Mouse (Mus musculus) thymus, postnatal 4 days (tissue): ENCODE data around the gene Gm21885.

Source experiments
- DNase-seq: peaks from one replicate; pipeline ENCODE4 v3.0.0; 2021

Gene Gm21885

DNA sequence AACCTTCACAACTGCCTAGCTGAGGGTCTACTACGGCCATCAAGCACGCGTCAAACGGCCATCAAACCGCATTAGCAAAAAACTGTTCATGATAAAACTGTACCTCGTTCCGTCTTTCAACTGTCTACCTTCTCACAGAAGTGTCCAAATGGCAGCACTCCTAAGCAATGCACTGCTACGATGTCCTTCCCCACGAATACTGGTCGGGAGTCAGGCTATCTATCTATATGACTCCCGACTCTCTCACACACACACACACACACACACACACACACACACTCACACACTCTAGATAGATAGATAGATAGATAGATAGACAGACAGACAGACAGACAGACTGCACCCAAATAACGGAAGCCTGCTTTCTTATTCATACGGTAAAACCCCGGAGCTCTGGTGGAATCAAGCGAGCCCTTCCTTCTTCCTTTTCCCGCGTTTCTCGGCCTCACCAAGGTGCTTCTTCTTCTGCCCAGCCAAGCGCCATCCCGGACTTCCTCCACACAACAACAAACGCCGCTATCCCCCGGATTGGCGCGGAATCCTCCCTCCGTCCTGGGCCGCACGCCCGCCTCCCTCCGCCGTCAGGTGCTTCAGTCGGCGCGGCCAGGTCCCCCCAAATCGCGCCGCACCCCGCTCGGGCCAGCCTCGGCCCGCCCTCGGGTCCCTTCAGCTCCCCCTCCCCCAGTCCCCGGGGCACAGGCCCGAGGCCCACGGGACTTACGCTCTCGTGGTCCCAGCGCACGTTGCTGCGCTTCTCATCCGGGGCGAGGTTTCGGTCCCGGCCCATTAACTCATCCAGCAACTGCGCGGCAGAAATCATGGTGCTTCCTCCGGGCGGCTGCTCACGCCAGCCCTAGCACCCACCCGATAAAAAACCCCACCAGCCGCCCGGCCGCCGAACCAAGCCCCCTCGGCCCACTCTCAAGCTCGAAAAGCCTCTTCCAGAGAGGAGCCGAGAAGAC is 39.6 kb downstream of the Gm21885 start:
- DNase-seq, result peak; percentile 72

DNA sequence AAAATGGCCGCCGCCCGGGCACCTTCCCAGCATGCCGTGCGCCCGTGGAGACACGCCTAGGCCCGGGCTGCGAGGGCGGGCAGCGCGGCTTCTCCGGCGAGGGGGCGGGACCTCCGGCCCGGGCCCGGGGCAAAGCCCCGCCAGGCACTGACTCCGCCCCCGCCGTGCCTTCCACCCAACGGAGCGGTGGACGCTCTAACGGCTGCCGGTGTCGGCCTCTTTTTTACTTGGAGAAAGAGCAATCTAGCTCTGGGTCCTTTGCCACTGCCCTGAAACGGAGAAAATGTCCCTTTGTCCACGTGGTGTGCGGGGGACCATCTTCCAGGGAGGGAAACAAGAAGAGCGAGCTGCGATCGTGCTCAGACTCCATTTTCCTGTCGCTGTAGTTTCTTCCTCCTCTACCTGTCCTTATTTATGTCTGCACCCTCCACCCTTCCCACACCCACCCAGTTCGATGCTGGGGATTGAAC is 40.3 kb downstream of the Gm21885 start, which contains the start of gene Luc7l3:
Gene Luc7l3 (minus strand): TSS at position 58 of the 470 bp plus-strand sequence.
- DNase-seq, result peak; percentile 97

DNA sequence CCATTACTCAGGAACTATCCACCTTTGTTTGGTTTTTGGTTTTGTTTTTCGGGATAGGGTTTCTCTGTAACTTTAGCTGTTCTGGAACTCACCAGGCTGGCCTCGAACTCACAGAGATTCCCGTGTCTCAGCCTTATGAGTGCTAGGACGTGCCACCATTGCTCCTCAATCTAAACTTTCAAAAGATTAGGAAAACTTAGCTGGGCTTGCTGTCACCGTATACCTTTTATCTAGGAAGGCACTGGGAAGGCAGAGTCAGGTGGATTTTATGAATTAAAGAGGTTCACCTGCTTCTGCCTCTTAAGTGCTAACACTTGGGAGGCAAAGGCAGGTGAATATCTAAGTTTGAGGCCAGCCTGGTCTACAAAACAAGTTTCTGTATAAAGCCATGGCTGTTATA is 41.0 kb downstream of the Gm21885 start:
- peak; percentile 28 for DNase-seq

DNA sequence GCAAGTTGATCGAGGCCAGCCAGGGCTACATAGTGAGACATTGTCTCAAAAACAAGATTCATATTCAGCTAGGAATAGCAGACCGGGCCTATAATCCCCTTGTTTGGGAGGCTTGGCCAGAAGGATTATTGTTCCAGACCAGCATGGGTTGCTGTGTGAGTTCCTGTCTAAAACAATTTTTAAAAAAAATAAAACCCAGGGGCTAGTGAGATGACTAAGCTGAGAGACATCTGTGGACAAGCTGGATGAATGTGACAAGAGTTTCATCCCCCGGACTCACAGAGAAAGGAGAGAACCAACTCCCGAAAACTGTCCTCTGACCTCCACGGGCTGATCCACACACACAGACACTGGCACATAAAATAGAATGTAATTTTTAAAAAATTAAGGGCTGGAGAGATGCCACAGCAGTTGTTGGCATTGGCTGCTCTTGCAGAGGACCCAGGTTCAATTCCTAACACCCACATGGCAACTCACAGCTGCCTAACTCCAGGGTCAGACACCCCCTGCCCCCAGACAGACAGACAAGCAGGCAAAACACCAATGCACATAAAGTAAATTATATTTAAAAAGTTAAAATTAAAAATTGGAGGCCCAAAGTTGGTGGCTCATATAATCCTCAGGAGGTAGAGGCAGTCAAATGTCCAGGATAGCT is 41.7 kb downstream of the Gm21885 start:
- no peak for DNase-seq

DNA sequence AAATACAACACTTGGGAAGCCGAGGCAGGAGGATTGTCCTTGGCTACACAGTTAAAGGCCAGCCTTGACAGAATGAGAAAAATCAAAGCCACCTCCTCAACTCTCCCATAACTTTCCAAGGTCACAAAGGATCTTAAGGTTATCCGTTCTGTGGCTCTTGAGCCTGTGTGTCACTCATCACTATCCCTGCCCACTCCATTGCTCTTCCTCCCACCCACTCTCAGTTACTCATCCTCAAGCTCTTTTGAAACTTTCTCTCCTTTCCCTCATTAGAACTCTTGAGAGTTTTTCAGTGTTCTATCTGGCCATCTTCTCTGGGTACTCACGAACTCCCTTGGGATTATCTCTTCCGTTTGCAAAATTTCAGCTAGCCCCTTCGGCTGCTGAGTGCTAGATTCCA is 42.9 kb downstream of the Gm21885 start:
- DNase-seq, result no peak

DNA sequence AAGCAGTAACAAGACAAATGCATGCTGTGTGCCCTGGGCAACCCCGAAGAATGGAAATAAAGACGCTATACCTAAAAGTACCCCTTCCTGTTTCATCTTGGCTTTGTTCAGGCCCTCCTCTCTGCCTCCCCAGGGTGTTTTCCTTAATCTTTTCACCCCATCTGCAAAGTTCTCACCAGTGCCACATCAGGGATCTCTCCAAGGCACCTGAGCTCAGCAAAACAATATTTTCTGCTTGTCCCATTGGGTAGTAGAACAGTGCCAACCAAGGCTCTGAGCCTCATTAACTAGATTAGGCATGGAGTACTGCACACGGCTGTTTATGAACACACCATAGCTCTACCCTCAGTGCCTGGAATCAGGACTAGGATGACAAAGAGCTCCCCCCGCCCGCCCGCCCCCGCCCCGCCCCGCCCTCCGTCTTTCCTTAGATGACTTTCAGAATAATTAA is 45.3 kb downstream of the Gm21885 start:
- DNase-seq, result no peak

DNA sequence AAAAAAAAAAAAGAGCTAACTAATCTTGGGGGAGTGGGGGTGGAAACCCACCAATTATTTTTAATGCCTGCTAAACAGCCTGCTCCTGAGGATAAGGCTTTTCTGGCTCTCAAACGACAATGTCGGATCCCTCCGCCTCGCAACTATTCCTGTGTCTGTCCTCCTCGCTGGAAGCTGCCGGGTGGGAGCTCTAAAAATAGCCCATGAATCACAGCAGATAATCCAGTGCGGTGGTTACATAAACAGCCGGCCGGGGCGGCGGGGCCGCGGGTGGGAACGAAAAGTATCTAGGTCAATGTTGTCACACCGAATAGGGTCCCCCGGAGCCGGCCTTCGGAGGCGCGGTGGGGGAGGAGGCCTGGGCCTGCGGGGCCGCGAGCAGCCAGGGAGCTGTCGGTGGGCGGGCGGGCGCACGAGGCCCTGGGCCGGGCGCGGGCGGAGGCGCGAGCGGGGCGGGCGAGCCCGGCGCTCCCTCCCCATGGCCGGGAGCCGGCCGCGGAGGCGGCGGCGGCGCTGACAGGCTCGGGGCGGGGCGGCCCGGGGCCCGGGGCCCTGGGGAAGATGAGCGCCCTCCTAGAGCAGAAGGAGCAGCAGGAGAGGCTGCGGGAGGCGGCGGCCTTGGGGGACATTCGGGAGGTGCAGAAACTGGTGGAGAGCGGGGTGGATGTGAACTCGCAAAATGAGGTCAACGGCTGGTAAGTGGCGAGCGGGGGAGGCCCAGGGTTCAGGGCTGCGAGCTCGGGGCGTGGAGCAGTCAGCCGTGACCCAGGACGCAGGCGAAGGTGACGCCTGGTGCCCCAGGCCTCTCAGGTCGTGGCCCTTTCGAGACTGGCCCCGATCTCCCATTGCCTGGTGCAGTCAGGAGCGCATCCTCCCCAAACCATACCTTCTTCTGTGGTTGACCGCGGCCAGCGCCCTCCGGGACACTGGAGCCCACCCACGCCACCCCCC is 46.3 kb downstream of the Gm21885 start, which contains the start of gene Ankrd40:
Gene Ankrd40 (plus strand): TSS at position 309 of the 951 bp plus-strand sequence.
- peak; percentile 88 for DNase-seq

DNA sequence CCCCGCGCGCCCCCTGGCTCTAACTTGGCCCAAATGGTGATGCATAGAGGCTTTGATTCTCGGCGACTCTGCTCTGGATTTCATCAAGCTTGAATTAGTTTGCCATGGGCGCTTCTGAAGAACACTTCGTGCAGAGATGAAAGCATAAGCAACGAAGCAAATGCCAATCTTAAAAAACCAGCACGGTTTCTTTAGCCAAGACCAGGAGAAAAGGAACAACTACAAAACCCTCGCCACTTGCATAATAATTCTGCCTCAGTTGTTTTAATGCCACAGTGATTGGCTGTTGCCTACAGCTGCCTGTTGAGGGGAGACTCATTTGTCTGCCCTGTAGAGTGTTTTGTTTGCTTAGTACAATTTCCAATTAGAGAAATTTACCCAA is 47.0 kb downstream of the Gm21885 start:
- no peak for DNase-seq

DNA sequence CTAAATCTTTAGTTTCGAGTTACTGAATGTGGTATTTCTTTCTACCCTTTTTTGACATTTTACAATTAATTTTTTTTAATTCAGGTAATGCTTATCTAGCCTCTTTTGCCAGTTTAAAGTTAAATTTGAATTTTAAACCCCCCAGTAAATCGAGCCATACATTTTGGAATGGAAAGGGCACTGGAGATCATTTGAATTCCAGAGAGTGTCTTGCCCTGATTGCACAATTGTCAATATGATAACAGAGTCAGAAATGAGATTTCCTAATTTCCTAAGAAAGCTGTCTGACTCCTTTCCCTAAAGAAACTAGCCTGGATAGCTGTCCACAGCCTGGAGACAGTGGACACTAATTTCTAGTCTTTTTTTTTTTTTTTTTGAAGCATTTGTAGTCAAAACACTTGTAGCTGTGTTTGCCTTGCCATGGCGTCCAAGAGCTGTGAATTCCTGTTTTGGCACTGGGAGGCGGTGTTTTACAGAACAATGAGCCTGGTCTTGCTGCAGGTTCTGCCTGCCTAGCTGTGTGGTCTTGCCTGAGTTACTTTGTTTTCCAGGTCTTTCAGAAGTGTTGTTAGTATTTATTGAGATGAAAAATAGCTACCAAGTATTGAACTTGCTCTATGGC is 47.7 kb downstream of the Gm21885 start:
- peak; percentile 69 for DNase-seq

DNA sequence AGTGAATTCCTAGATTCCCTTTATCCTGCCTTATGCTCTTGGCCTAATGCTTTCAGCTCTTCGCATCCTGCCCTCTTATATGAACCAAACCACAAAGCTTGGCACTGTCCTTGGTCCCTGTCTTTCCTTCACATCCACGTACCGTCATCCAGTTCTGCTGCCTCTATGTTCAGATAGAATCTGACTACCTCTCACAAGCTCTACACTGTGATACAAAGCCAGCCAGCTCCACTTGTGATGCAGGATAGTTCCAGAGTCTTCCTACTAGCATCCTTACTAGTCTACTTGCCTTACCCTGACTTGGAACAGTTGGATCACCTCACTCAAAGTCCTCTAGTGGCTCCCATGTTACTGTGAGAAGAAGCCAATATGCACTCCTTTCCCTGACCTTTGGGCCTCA is 48.5 kb downstream of the Gm21885 start:
- DNase-seq, result no peak

DNA sequence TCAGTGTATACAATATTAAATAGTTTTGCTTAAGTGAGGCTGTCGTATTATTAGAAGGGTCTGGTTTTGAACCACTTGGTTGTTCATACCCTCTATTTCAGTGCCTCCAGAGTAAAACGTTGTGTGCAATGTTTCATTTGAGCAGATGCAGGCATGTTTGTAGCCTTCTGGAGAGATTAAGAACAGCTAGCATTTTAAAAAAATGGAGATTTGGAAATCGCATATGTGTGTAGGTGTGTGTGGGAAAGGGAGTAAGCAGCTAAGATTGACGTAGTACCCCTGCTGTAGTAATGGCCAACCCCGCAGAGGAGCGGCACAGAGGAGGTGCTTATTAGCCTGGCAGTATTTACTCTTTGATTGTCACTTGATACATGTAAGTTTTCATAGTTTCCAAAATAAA is 51.1 kb downstream of the Gm21885 start:
- no peak for DNase-seq

DNA sequence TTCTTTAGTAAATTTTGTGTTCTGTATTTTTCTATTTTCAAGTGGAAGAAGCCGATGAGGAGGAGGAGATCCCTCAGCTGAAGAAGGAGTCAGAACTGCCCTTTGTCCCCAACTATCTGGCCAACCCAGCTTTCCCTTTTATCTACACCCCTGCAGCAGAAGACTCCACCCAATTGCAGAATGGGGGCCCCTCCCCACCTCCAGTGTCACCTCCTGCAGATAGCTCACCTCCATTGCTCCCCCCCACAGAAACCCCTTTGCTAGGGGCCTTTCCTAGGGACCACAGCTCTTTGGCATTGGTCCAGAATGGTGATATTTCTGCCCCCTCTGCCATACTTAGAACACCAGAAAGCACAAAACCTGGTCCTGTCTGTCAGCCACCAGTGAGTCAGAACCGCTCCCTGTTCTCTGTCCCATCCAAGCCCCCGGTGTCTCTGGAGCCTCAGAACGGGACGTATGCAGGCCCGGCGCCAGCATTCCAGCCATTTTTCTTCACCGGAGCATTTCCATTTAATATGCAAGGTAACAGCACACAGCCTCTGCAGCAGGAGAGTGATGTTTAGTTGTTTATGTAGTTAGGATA is 52.8 kb downstream of the Gm21885 start:
- DNase-seq, result no peak
